Mouse (Mus musculus): Measurements from ENCODE around the gene Gcnt2. TPM values are rescaled to one million over a fixed set of nuclear protein-coding genes. Genes with fewer than 3 reads are reported as not detected.
"Not testable (repeated sequence)": the region's sequence is repeated elsewhere in the genome, so short reads cannot be mapped to it uniquely, and the experiment has no call there.

Gcnt2 gene
- polyA plus RNA-seq, 1 experiment: 18.2 TPM

DNA sequence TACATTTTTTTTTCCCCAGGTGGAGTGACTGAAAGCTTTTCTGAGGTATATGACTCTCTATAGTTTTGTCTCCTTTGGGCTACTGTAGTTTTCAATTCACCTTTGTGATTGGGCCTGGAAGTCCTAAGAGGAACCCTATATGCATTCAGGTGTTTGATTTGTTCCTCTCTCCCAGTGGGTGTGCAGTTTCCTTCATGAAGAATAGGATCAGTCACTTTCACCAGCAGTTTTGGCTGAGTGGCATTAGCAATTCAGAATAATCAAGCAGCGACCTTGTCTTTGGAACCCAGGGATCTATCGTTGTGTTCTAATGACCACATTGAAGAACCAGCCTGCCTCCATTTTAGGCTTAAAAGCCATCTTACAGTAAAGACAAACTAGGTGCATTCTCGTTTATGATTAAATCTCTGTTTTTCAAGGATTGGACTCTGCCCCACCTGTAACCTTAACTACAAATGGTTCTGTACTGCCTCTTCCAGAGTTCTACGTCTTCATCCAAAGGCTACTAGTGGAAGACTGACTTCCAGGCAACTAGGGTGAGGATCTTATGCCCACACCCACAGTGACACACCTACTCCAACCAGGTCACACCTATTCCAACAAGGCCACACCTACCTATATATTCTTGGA, 110.3 kb downstream of the Gcnt2 start:
- Histone ChIP-seq H3K27ac (ENCODE audit: control insufficient read depth, insufficient read depth, low read depth, low read length, poor library complexity) (no peak overlapping the region), H3K4me1 (ENCODE audit: control insufficient read depth, insufficient read depth, low read length) (no peaks in the 10 kb centered on the region; the same call in 1 of the 2 replicates), H3K4me3 (replicated peaks; ENCODE audit: control insufficient read depth, low read depth, low read length) (no peak overlapping the region)
- no peak for TF ChIP-seq CTCF (IDR thresholded peaks at IDR 0.05; ENCODE audit: control insufficient read depth, insufficient read depth, low read length)
- TF ChIP-seq POLR2A (IDR thresholded peaks at IDR 0.05; ENCODE audit: borderline replicate concordance, control insufficient read depth, low read depth, low read length): no peak
- WGBS: 72% methylated on average over 4 of the region's 4 CpGs

DNA sequence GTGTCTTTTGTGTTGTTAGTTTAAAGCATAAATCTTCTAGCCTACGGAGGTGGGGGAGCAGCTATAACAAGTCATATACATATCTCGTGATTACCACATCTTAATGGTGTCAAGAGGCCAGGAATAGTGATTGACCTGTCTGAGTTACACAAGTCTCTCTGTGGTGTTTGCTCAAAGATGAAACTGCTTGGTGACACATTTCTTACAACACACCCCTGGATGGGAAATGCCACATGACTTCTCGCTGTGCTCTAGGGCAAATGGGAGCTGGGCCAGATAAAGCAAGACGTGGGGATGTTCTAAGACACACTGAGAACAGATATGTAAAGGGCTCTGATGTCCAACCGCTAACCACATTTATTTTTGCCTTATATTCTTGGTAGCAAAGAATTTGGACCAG, 111.7 kb downstream of the Gcnt2 start:
- TF ChIP-seq POLR2A (IDR thresholded peaks at IDR 0.05; ENCODE audit: borderline replicate concordance, control insufficient read depth, low read depth, low read length) (no peak), CTCF (IDR thresholded peaks at IDR 0.05; ENCODE audit: control insufficient read depth, insufficient read depth, low read length) (no peak)
- no peak overlapping the region for H3K4me3 ChIP-seq (replicated peaks; ENCODE audit: control insufficient read depth, low read depth, low read length)
- 42% methylated on average over 5 of the region's 5 CpGs for WGBS
- H3K27ac ChIP-seq (ENCODE audit: control insufficient read depth, insufficient read depth, low read depth, low read length, poor library complexity): no peak overlapping the region; the same call in 1 of the 2 replicates
- no peaks in the 10 kb centered on the region; the same call in 1 of the 2 replicates for H3K4me1 ChIP-seq (ENCODE audit: control insufficient read depth, insufficient read depth, low read length)

DNA sequence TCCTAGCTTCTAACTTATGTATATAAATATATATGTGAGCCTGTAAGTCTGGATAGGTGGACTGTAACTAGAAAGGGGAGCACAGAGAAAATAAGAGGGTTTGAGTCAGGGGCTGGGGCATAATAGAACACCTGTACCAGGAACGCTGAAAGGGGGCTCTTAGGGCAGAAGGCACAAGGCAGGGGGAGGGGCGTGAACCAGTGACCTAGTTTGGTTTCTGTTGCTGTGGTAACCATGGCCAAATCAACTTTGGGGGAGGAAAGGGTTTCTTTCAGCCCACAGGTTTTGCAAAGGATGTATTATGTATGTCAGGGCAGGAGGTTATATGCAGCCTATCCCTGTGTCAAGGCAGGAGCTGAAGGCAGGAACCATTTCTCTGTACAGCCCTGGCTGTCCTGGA, 112.3 kb downstream of the Gcnt2 start:
- no peak for TF ChIP-seq POLR2A (IDR thresholded peaks at IDR 0.05; ENCODE audit: borderline replicate concordance, control insufficient read depth, low read depth, low read length)
- no peak for TF ChIP-seq CTCF (IDR thresholded peaks at IDR 0.05; ENCODE audit: control insufficient read depth, insufficient read depth, low read length)
- H3K4me1 ChIP-seq (ENCODE audit: control insufficient read depth, insufficient read depth, low read length): no peaks in the 10 kb centered on the region; the same call in 1 of the 2 replicates
- 75% methylated on average over 2 of the region's 2 CpGs for WGBS
- no peak overlapping the region for H3K4me3 ChIP-seq (replicated peaks; ENCODE audit: control insufficient read depth, low read depth, low read length)
- H3K27ac ChIP-seq (ENCODE audit: control insufficient read depth, insufficient read depth, low read depth, low read length, poor library complexity): 0 out of 2 replicates have a peak overlapping the region, but pooled peaks have one; percentile 0

DNA sequence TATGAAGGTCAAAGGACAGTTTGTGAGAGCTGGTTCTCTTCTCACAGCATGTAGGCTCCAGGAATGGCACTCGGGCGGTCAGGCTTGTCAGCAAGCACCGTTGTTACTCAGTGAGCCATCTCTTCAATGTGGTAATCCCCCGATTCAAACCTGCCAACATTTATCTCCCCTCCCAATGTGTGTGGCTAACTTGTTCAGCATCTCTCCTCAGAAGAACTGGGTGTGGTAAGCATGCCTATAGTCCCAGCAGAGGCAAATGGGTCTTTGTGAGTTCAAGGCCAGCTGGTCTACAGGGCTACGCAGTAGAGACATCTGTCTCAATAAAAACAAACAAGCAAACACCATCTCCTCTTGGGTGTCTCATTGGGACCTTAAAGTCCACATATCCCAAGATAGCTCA, 113.4 kb downstream of the Gcnt2 start:
- H3K4me1 ChIP-seq (ENCODE audit: control insufficient read depth, insufficient read depth, low read length): no peaks in the 10 kb centered on the region; the same call in 1 of the 2 replicates
- no peak overlapping the region for H3K27ac ChIP-seq (ENCODE audit: control insufficient read depth, insufficient read depth, low read depth, low read length, poor library complexity)
- H3K4me3 ChIP-seq (replicated peaks; ENCODE audit: control insufficient read depth, low read depth, low read length): no peak overlapping the region
- WGBS: 83% methylated on average over 5 of the region's 5 CpGs
- TF ChIP-seq CTCF (IDR thresholded peaks at IDR 0.05; ENCODE audit: control insufficient read depth, insufficient read depth, low read length) (no peak), POLR2A (IDR thresholded peaks at IDR 0.05; ENCODE audit: borderline replicate concordance, control insufficient read depth, low read depth, low read length) (no peak)

- 11% methylated on average over 7 of the region's 7 CpGs for WGBS
- Histone ChIP-seq H3K27ac (ENCODE audit: control insufficient read depth, insufficient read depth, low read depth, low read length, poor library complexity) (no peak overlapping the region), H3K4me1 (ENCODE audit: control insufficient read depth, insufficient read depth, low read length) (no peaks in the 10 kb centered on the region), H3K4me3 (replicated peaks; ENCODE audit: control insufficient read depth, low read depth, low read length) (no peak overlapping the region)
- no peak for TF ChIP-seq POLR2A (IDR thresholded peaks at IDR 0.05; ENCODE audit: borderline replicate concordance, control insufficient read depth, low read depth, low read length)
- TF ChIP-seq CTCF (IDR thresholded peaks at IDR 0.05; ENCODE audit: control insufficient read depth, insufficient read depth, low read length): peak; percentile 95
Measured at GRCm38 (mm10) chr13:40977609-40978008, 118.1 kb downstream of the Gcnt2 start.

DNA sequence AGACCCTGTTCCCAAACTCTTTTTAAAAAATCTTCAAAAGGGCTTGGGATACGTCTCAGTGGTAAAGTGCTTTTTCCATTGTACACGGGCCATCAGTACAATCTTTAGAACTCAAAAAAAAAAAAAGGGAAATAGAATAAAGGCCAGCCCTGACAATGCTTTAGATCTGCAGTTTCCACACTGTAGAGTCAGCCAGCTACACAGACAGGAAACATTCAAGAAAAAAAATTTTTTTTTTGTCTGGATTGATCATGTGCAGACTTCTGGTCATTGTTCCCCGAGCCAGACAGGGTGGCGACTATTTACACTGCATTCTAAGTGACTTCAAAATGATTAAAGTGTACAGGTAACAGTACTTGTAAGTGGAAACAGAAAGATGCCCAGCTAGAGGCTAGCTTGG, 119.1 kb downstream of the Gcnt2 start:
- H3K27ac ChIP-seq (ENCODE audit: control insufficient read depth, insufficient read depth, low read depth, low read length, poor library complexity): no peak overlapping the region
- no peak overlapping the region for H3K4me3 ChIP-seq (replicated peaks; ENCODE audit: control insufficient read depth, low read depth, low read length)
- H3K4me1 ChIP-seq (ENCODE audit: control insufficient read depth, insufficient read depth, low read length): no peaks in the 10 kb centered on the region
- TF ChIP-seq POLR2A (IDR thresholded peaks at IDR 0.05; ENCODE audit: borderline replicate concordance, control insufficient read depth, low read depth, low read length): no peak
- TF ChIP-seq CTCF (IDR thresholded peaks at IDR 0.05; ENCODE audit: control insufficient read depth, insufficient read depth, low read length): no peak
- WGBS: 12% methylated on average over 4 of the region's 4 CpGs

DNA sequence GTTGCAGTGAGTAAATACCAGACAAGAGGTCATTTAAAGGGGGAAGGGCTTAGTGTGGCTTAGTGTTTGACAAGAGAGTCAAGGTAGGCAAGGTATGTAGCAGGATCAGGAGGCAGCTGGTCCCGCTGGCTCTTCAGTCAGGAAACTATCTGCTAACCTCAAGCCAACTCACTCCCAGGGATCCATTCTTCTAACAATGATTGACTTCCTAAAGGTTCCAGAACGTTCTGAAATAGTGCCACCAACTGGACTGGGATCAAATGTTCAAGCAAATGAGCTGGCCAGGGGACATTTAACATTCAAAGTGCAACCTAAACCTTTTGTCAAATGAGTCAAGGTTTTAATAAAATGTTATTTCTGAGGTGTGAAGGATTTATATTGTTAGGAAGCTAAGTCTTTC, 119.8 kb downstream of the Gcnt2 start:
- no peak overlapping the region for H3K27ac ChIP-seq (ENCODE audit: control insufficient read depth, insufficient read depth, low read depth, low read length, poor library complexity)
- TF ChIP-seq CTCF (IDR thresholded peaks at IDR 0.05; ENCODE audit: control insufficient read depth, insufficient read depth, low read length) (no peak), POLR2A (IDR thresholded peaks at IDR 0.05; ENCODE audit: borderline replicate concordance, control insufficient read depth, low read depth, low read length) (no peak)
- no peaks in the 10 kb centered on the region for H3K4me1 ChIP-seq (ENCODE audit: control insufficient read depth, insufficient read depth, low read length)
- no peak overlapping the region for H3K4me3 ChIP-seq (replicated peaks; ENCODE audit: control insufficient read depth, low read depth, low read length)
- WGBS: 34% methylated on average over 2 of the region's 2 CpGs

DNA sequence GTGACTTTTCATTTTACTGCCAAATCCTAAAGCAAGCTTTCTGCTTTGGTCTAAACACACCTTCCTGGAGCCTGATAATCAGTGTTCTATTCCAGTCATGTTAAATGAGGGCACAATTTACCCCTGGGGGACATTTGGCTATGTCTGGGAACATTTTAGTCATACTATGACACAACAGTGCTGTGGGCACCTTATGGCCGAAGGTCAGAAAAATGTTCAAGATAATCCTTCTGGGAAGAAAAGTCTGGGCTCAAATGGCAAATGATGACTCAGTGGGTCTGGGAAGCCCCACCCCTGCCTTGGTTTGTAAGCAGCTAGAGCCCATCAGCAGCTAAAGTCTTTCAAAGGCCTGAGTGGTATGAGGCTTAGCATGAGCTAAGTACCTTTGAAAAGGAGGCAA, 123.2 kb downstream of the Gcnt2 start:
- Histone ChIP-seq H3K4me3 (replicated peaks; ENCODE audit: control insufficient read depth, low read depth, low read length) (no peak overlapping the region), H3K4me1 (ENCODE audit: control insufficient read depth, insufficient read depth, low read length) (no peaks in the 10 kb centered on the region), H3K27ac (ENCODE audit: control insufficient read depth, insufficient read depth, low read depth, low read length, poor library complexity) (no peak overlapping the region)
- TF ChIP-seq POLR2A (IDR thresholded peaks at IDR 0.05; ENCODE audit: borderline replicate concordance, control insufficient read depth, low read depth, low read length) (no peak), CTCF (IDR thresholded peaks at IDR 0.05; ENCODE audit: control insufficient read depth, insufficient read depth, low read length) (no peak)
- WGBS: 77% methylated on average over 1 of the region's 1 CpGs

DNA sequence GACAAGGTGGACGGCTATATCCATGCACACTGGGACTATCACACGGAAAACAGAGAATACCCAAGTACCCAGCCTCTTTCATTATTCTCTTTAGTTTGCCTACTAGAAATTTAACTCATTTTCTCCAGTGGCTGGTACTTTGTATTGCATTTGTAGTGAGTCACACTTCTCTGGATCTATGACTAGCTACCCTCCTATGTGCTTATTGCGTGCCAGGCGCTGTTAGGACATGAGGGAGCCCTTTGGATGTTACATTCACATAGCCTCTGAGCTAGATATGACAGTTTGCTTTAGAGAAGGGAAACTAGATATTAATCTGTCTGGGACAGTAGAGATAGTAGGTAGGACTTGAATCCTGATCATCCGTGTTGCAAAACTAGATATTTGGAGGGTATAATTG, 126.5 kb downstream of the Gcnt2 start:
- no peak overlapping the region for H3K27ac ChIP-seq (ENCODE audit: control insufficient read depth, insufficient read depth, low read depth, low read length, poor library complexity)
- 80% methylated on average over 5 of the region's 5 CpGs for WGBS
- no peaks in the 10 kb centered on the region for H3K4me1 ChIP-seq (ENCODE audit: control insufficient read depth, insufficient read depth, low read length)
- no peak overlapping the region for H3K4me3 ChIP-seq (replicated peaks; ENCODE audit: control insufficient read depth, low read depth, low read length)
- TF ChIP-seq POLR2A (IDR thresholded peaks at IDR 0.05; ENCODE audit: borderline replicate concordance, control insufficient read depth, low read depth, low read length): no peak
- TF ChIP-seq CTCF (IDR thresholded peaks at IDR 0.05; ENCODE audit: control insufficient read depth, insufficient read depth, low read length): no peak

DNA sequence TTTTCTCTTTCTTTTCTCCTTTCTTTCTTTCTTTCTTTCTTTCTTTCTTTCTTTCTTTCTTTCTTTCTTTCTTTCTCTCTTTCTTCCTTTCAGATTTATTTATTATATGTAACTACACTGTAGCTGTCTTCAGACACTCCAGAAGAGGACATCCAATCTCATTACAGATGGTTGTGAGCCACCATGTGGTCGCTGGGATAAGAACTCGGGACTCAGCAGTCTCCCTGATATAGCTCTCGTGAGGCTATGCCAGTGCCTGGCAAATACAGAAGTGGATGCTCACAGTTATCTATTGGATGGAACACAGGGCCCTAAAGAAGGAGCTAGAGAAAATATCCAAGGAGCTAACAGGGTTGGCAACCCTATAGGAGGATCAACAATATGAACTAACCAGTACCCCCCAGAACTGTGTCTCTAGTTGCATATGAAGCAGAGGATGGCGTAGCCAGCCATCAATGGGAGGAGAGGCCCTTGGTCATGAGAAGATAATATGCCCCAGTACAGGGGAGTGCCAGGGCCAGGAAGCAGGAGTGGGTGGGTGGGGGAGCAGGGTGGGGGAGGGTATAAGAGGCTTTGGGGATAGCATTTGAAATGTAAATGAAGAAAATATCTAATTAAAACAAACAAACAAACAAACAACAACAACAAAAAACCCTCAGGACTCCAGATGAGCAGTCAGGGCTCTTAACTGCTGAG, 128.2 kb downstream of the Gcnt2 start:
- not testable (repeated sequence) for H3K4me3 ChIP-seq (replicated peaks; ENCODE audit: control insufficient read depth, low read depth, low read length); H3K27ac ChIP-seq (ENCODE audit: control insufficient read depth, insufficient read depth, low read depth, low read length, poor library complexity); H3K4me1 ChIP-seq (ENCODE audit: control insufficient read depth, insufficient read depth, low read length)
- 65% methylated on average over 4 of the region's 4 CpGs for whole genome bisulfite sequencing

Measured in bone marrow, adult 2 months (tissue).